Mouse (Mus musculus) G1E (cell line): Measurements from ENCODE around the gene Gm42372. TPM values are rescaled to one million over a fixed set of nuclear protein-coding genes. Genes with fewer than 3 reads are reported as not detected.

Experiments
- ATAC-seq: 2 replicates; pipeline ENCODE4 v1.8.0; 2016; ENCODE audit warnings: mild to moderate bottlenecking; ENCODE audit not compliant: insufficient number of reproducible peaks, poor library complexity, low FRiP score, severe bottlenecking; ENCODE audit errors: extremely low read depth
- DNase-seq: peaks from one replicate; pipeline ENCODE4 v3.0.0; 2012; ENCODE audit warnings: low spot score
- H3K27me3 ChIP-seq: 2 replicates; pipeline ENCODE4 v1.6.1; 2012; ENCODE audit warnings: mild to moderate bottlenecking, low read length, inconsistent platforms; ENCODE audit not compliant: insufficient read depth
- H3K36me3 ChIP-seq: replicated peaks from 2 replicates; pipeline ENCODE3; 2012; ENCODE audit warnings: mild to moderate bottlenecking, inconsistent platforms
- H3K4me1 ChIP-seq: 2 replicates; pipeline ENCODE4 v1.6.1; 2012; ENCODE audit warnings: low read depth, low read length, inconsistent platforms, mixed read lengths; ENCODE audit not compliant: insufficient read depth
- H3K4me3 ChIP-seq: 2 replicates; pipeline ENCODE4 v1.5.1; 2012; ENCODE audit warnings: low read depth, mild to moderate bottlenecking, inconsistent platforms, low read length, moderate library complexity, mixed read lengths
- H3K9me3 ChIP-seq: replicated peaks from 2 replicates; pipeline ENCODE4 v1.6.1; 2012; ENCODE audit warnings: inconsistent platforms
- CTCF ChIP-seq: IDR thresholded peaks from 2 replicates; pipeline ENCODE4 v1.5.1; 2012; ENCODE audit warnings: low read depth, low read length, inconsistent platforms, mixed read lengths
- GATA1 ChIP-seq: IDR thresholded peaks from 2 replicates; pipeline ENCODE4 v1.6.1; 2012; ENCODE audit warnings: borderline replicate concordance, low read length, inconsistent platforms, mixed read lengths
- GATA2 ChIP-seq: IDR thresholded peaks from 2 replicates; pipeline ENCODE4 v1.6.1; 2012; ENCODE audit warnings: low read depth, low read length, inconsistent platforms, borderline replicate concordance
- POLR2AphosphoS5 ChIP-seq: IDR thresholded peaks from 2 replicates; pipeline ENCODE4 v1.6.1; 2012; ENCODE audit warnings: low read depth, low read length, inconsistent platforms; ENCODE audit not compliant: insufficient replicate concordance
- TAL1 ChIP-seq: conservative IDR thresholded peaks from 2 replicates; pipeline ENCODE4 v1.6.1; 2012; ENCODE audit warnings: low read depth, low read length, inconsistent platforms, mixed read lengths
- polyA plus RNA-seq: library from polyadenylated mRNA; stranded (reverse); fragments of >175 nt; gene quantifications from 2 replicates; pipeline ENCODE4 v1.2.3, GENCODE M21; 2012
- total RNA-seq, 2 experiments: library from RNA; stranded (forward) in 1 of 2; stranded (reverse) in 1 of 2; fragments of 200-1000 nt in 1 of 2; fragments of >200 nt in 1 of 2; fragmentation: Nextera tagmentation in 1 of 2; gene quantifications; 2 replicates each; pipeline ENCODE4 v1.2.3; 2014 to 2017

The Gm42372 gene
- total and polyA plus RNA-seq, 3 experiments: 0.22 TPM; not detected in 2

DNA sequence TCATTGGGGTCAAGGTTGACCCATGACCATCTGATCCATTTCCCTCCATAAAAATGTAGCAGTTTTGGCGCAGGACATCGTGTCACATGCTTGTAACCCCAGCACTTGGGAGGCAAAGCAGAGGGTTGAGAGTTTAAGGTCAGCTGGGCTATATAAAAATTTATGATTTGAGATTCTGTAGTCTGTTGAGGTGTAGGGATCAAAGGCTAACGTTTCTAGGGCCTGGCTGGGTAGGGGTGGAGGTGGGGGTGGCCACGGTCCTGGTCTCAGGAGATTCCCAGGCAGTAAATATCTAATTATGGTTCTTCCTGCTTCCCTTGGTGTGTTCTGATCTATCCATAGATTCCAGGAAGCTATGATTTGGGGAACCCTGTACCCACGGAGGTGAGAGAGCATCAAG, 21.2 kb upstream of the Gm42372 start:
- Histone ChIP-seq H3K9me3 (no peaks in the 10 kb centered on the region), H3K36me3 (no peaks in the 10 kb centered on the region), H3K27me3 (peaks cover 32% of the 10 kb centered on the region), H3K4me3 (no peak overlapping the region), H3K4me1 (no peaks in the 10 kb centered on the region)
- ATAC-seq (no peak), DNase-seq (no peak)
- TF ChIP-seq GATA1 (no peak), CTCF (no peak), POLR2AphosphoS5 (no peak), TAL1 (no peak), GATA2 (no peak)

DNA sequence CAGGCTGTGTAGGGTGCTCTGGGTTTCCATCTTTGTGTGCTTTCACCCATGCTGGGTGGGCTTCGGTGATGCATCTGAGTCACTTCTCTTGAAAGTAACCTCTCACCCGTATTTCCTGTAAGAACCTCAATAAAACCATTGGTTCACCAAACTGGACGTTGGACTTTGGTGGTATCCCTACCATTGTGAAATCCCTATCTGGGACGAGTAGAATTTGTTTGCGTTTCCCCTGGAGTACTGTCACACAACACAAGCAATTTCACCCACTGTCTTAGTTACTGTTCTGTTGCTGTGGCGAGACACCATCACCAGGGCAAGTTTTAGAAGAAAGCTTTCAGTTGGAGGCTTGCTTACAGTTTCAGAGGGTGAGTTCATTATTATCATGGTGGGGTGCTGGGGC, 14.5 kb upstream of the Gm42372 start:
- TF ChIP-seq POLR2AphosphoS5: no peak
- TF ChIP-seq CTCF: no peak
- no peak for TF ChIP-seq TAL1
- no peak for TF ChIP-seq GATA1
- no peak for TF ChIP-seq GATA2
- no peak overlapping the region for H3K4me3 ChIP-seq
- H3K36me3 ChIP-seq: no peaks in the 10 kb centered on the region
- H3K27me3 ChIP-seq: 0 out of 2 replicates have a peak, but pooled peaks cover 6% of the 10 kb centered on the region
- H3K4me1 ChIP-seq: peaks cover 4% of the 10 kb centered on the region; the same call in 1 of the 2 replicates
- DNase-seq (no peak), ATAC-seq (no peak)
- H3K9me3 ChIP-seq: no peaks in the 10 kb centered on the region

DNA sequence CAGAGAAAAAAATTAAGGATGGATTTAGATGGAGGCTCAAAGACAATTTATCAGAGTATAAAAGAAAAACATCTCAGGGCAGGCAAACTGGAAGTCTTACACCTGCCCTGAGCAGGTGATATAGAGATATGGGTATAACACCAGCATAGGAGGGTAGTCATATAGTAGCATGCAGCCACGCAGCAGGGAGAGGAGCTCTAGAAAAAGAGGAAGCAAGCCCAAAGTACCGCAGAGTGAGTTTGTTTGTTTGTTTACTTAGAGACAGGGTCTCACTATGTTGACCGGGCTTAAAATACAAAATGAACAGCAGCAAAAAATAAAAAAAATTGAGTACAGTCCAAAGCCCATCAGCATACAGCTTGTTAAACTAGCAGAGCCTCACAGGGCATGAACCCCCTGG, 11.7 kb upstream of the Gm42372 start:
- ATAC-seq (no peak), DNase-seq (no peak)
- Histone ChIP-seq H3K36me3 (no peaks in the 10 kb centered on the region), H3K4me1 (peaks cover 6% of the 10 kb centered on the region), H3K4me3 (no peak overlapping the region), H3K9me3 (no peaks in the 10 kb centered on the region), H3K27me3 (no peaks in the 10 kb centered on the region; the same call in 1 of the 2 replicates)
- no peak for TF ChIP-seq CTCF
- TF ChIP-seq GATA2: no peak
- no peak for TF ChIP-seq GATA1
- no peak for TF ChIP-seq POLR2AphosphoS5
- TF ChIP-seq TAL1: no peak

DNA sequence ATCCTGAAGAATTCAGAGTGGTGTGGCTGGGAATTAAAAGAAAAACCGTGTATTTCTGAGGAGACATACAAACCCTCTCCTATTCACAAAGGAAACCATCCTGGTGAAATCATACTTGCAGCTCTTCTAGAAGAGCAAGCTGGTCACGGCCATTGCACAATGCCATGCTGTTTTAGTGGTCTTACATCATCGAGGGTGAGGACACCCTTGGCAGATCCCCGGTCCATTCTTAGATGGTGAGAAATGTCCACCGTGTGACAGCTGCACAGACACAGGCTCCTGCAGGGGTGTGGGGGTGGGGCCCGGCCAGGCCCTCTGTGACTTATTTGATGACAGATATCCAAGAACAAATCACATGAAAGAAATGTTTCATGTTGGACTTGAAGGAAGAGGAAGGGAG, 8.9 kb upstream of the Gm42372 start:
- peaks cover 2% of the 10 kb centered on the region; the same call in 1 of the 2 replicates for H3K27me3 ChIP-seq
- DNase-seq (no peak), ATAC-seq (no peak)
- no peaks in the 10 kb centered on the region for H3K9me3 ChIP-seq
- H3K4me3 ChIP-seq: no peak overlapping the region
- H3K4me1 ChIP-seq: peaks cover 22% of the 10 kb centered on the region
- TF ChIP-seq CTCF (no peak), GATA2 (no peak), POLR2AphosphoS5 (no peak), GATA1 (no peak), TAL1 (no peak)
- no peaks in the 10 kb centered on the region for H3K36me3 ChIP-seq

DNA sequence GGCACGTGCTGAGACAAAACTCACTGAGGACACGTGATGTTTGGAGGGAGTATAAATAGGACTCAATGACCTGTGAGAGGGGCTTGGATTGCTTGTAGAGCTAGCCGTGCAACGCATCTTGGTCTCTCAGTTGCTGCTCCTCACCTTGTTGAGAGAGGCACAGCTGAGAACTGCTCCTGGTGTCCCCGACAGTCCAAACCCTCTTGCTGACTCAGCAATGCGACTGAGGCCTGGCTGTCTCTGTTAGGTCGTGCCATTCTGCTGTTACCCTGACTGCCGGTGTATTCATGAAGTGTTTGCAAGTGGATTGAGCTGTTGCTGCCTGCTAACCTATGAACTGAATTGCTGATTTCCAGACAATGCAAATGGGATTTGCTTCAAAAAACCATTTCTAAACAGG, 6.6 kb upstream of the Gm42372 start:
- Histone ChIP-seq H3K36me3 (no peaks in the 10 kb centered on the region), H3K4me3 (no peak overlapping the region), H3K9me3 (no peaks in the 10 kb centered on the region), H3K27me3 (peaks cover 2% of the 10 kb centered on the region; the same call in 1 of the 2 replicates), H3K4me1 (peaks cover 39% of the 10 kb centered on the region)
- TF ChIP-seq POLR2AphosphoS5 (no peak), CTCF (no peak), GATA1 (no peak), GATA2 (no peak), TAL1 (no peak)
- DNase-seq: no peak
- ATAC-seq: no peak

GRCm38 (mm10) chr7:16978173-16978572, 4.7 kb upstream of the Gm42372 start:
- Histone ChIP-seq H3K27me3 (peaks cover 5% of the 10 kb centered on the region), H3K4me3 (no peak overlapping the region), H3K36me3 (no peaks in the 10 kb centered on the region), H3K9me3 (no peaks in the 10 kb centered on the region), H3K4me1 (peaks cover 41% of the 10 kb centered on the region)
- ATAC-seq (no peak), DNase-seq (no peak)
- no peak for TF ChIP-seq TAL1
- no peak for TF ChIP-seq GATA2
- no peak for TF ChIP-seq GATA1
- no peak for TF ChIP-seq POLR2AphosphoS5
- TF ChIP-seq CTCF: no peak
